Mouse (Mus musculus) bone marrow, adult 2 months (tissue): ENCODE data around the gene Poglut1.

Experiments used
- CTCF ChIP-seq: fragments of 200-500 bp; IDR thresholded peaks from 2 replicates; pipeline ENCODE4 v1.5.1; 2011; ENCODE audit warnings: low read length, control low read depth; ENCODE audit not compliant: control insufficient read depth, insufficient read depth
- POLR2A ChIP-seq: fragments of 200-500 bp; IDR thresholded peaks from 2 replicates; pipeline ENCODE4 v1.6.1; 2011; ENCODE audit warnings: low read depth, mild to moderate bottlenecking, control low read depth, low read length, borderline replicate concordance; ENCODE audit not compliant: control insufficient read depth

- TF ChIP-seq CTCF (peak; percentile 9; the same call in 1 of the 2 replicates), POLR2A (no peak)
Observed at GRCm38 (mm10) chr16:38482780-38483562, 67.1 kb downstream of the Poglut1 start.
